Mouse (Mus musculus) forebrain, embryonic 16.5 days (tissue): ENCODE measurements around the gene Vstm2b. TPM values are rescaled to one million over a fixed set of nuclear protein-coding genes. Genes with fewer than 3 reads are reported as not detected.
A peak's percentile ranks its signal among the peaks of the same experiment; 100 is the strongest.

Experiments used
- ATAC-seq: fragments of 200-750 bp; cut with Nextera tagmentation; 2 replicates; pipeline ENCODE4 v1.8.0; 2017; ENCODE audit warnings: mild to moderate bottlenecking, moderate library complexity
- H3K27ac ChIP-seq: fragments of 300-500 bp; sonication (generic); 2 replicates; pipeline ENCODE4 v1.5.1; 2014; ENCODE audit warnings: low read length, control low read depth
- H3K27me3 ChIP-seq: fragments of 300-500 bp; sonication (generic); replicated peaks from 2 replicates; pipeline ENCODE4 v1.6.1; 2014; ENCODE audit warnings: low read length; ENCODE audit not compliant: control insufficient read depth, insufficient read depth
- H3K36me3 ChIP-seq: fragments of 300-500 bp; sonication (generic); 2 replicates; pipeline ENCODE4 v1.6.1; 2014; ENCODE audit not compliant: control insufficient read depth, insufficient read depth
- H3K4me1 ChIP-seq: fragments of 300-500 bp; sonication (generic); replicated peaks from 2 replicates; pipeline ENCODE4 v1.6.1; 2014; ENCODE audit warnings: low read length; ENCODE audit not compliant: control insufficient read depth, insufficient read depth
- H3K4me2 ChIP-seq: fragments of 300-500 bp; sonication (generic); 2 replicates; pipeline ENCODE4 v1.6.1; 2014; ENCODE audit warnings: mild to moderate bottlenecking, low read length, control low read depth
- H3K4me3 ChIP-seq: fragments of 300-500 bp; sonication (generic); replicated peaks from 2 replicates; pipeline ENCODE4 v1.5.1; 2014; ENCODE audit warnings: mild to moderate bottlenecking, low read length, control low read depth
- H3K9ac ChIP-seq: fragments of 300-500 bp; sonication (generic); replicated peaks from 2 replicates; pipeline ENCODE4 v1.6.1; 2014; ENCODE audit warnings: low read depth, low read length, control low read depth
- H3K9me3 ChIP-seq: fragments of 300-500 bp; sonication (generic); 2 replicates; pipeline ENCODE4 v1.6.1; 2016; ENCODE audit warnings: low read length; ENCODE audit not compliant: control insufficient read depth
- WGBS: fragments of 180-500 bp; shearing (Covaris S2); extraction: QIAGEN DNeasy Blood & Tissue Kit; methylation state at CpG from one replicate; pipeline ENCODE4 v1.1.7; 2014; 5-methylcytosine and 5-hydroxymethylcytosine counted together
- polyA plus RNA-seq: library from polyadenylated mRNA; unstranded; fragments of >200 nt; fragmentation: Nextera tagmentation; extraction: Ambion mirVana; gene quantifications from 2 replicates; pipeline ENCODE4 v1.2.1, GENCODE M21; 2015

The Vstm2b gene
- polyA plus RNA-seq, 1 experiment from 2014 or later = 18.8 TPM

GRCm38 (mm10) chr7:40901201-40901600 is 3.1 kb downstream of the Vstm2b start:
- Histone ChIP-seq H3K4me2 (peak overlapping the region; percentile 95), H3K9ac (peak overlapping the region; percentile 45; the same call in 1 of the 2 replicates), H3K36me3 (no peaks in the 10 kb centered on the region; the same call in 1 of the 2 replicates), H3K9me3 (no peaks in the 10 kb centered on the region), H3K27me3 (peaks cover 8% of the 10 kb centered on the region), H3K4me3 (peak overlapping the region; percentile 68), H3K4me1 (peaks cover 35% of the 10 kb centered on the region), H3K27ac (peak overlapping the region; percentile 3; the same call in 1 of the 2 replicates)
- WGBS = 1% methylated on average over 16 of the region's 16 CpGs
- peak; percentile 87 for ATAC-seq

- peaks cover 39% of the 10 kb centered on the region for H3K4me1 ChIP-seq
- no peaks in the 10 kb centered on the region; the same call in 1 of the 2 replicates for H3K36me3 ChIP-seq
- ATAC-seq = no peak
- WGBS = 15% methylated on average over 28 of the region's 28 CpGs
- peak overlapping the region; percentile 38 for H3K9ac ChIP-seq
- H3K27me3 ChIP-seq = peaks cover 7% of the 10 kb centered on the region
- peak overlapping the region; percentile 95 for H3K4me2 ChIP-seq
- H3K4me3 ChIP-seq = peak overlapping the region; percentile 29
- no peaks in the 10 kb centered on the region for H3K9me3 ChIP-seq
- H3K27ac ChIP-seq = no peak overlapping the region
These were observed 4.4 kb downstream of the Vstm2b start for GRCm38 (mm10) chr7:40902506-40902905.

DNA sequence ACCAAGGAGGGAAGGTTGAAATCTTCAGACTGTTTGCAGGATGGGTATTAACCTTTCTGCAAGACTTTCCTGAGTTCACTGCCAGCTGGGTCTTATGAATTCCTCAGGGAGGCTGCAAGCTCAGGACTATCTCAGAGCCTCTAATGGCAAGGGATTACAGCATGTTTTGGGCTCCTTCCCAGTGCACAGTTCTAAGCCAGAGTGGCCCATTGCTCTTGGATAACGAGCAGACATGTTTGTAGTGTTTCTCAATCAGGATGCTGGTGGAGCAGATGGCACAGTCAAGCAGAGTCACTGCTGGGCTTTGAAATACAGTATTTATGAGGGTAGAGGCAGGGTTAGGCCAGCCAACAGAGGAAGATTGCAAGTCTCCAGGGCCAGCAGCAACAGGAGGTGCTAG is 8.4 kb downstream of the Vstm2b start:
- Histone ChIP-seq H3K4me3 (no peak overlapping the region), H3K27me3 (no peaks in the 10 kb centered on the region), H3K9me3 (no peaks in the 10 kb centered on the region), H3K27ac (no peak overlapping the region), H3K9ac (no peak overlapping the region), H3K4me1 (peaks cover 17% of the 10 kb centered on the region), H3K4me2 (no peak overlapping the region), H3K36me3 (no peaks in the 10 kb centered on the region; the same call in 1 of the 2 replicates)
- peak; percentile 51 for ATAC-seq
- 26% methylated on average over 1 of the region's 1 CpGs for WGBS

- Histone ChIP-seq H3K36me3 (no peaks in the 10 kb centered on the region), H3K27ac (no peak overlapping the region), H3K4me2 (no peak overlapping the region), H3K9ac (no peak overlapping the region), H3K27me3 (no peaks in the 10 kb centered on the region), H3K4me1 (peaks cover 9% of the 10 kb centered on the region; the same call in 1 of the 2 replicates), H3K4me3 (no peak overlapping the region), H3K9me3 (no peaks in the 10 kb centered on the region)
- no peak for ATAC-seq
- 92% methylated on average over 3 of the region's 3 CpGs for WGBS
These were observed 18.6 kb downstream of the Vstm2b start for GRCm38 (mm10) chr7:40916761-40917160.

- no peaks in the 10 kb centered on the region for H3K9me3 ChIP-seq
- no peaks in the 10 kb centered on the region for H3K36me3 ChIP-seq
- H3K4me2 ChIP-seq = no peak overlapping the region
- no peak overlapping the region for H3K27ac ChIP-seq
- no peak overlapping the region for H3K9ac ChIP-seq
- H3K4me3 ChIP-seq = no peak overlapping the region
- no peaks in the 10 kb centered on the region for H3K27me3 ChIP-seq
- ATAC-seq = peak; percentile 68
- WGBS = 76% methylated on average over 2 of the region's 2 CpGs
- H3K4me1 ChIP-seq = peaks cover 9% of the 10 kb centered on the region; the same call in 1 of the 2 replicates
These were observed 22.0 kb downstream of the Vstm2b start for GRCm38 (mm10) chr7:40920118-40920517.

DNA sequence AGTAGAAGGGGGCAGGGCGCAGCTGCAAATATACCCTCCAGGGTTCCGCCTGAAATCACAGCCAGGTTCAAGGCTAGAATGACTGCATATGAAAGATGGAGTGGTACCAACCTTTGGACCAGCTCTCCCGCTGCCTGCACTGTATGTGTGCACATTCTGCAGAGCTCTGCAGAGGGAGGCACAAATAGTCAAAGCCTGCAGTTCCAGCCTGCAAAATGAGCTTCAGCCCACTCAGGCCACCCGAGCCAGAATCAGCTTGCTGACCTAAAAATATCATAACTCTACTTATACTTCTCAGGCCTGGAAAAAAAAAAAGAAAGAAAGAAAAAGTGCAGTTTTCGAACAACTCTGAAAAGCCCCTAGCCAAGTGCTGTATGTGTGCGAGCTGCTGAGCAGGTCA is 23.2 kb downstream of the Vstm2b start:
- no peaks in the 10 kb centered on the region for H3K36me3 ChIP-seq
- no peak overlapping the region for H3K9ac ChIP-seq
- WGBS = 77% methylated on average over 6 of the region's 6 CpGs
- ATAC-seq = no peak
- no peaks in the 10 kb centered on the region for H3K27me3 ChIP-seq
- no peaks in the 10 kb centered on the region for H3K9me3 ChIP-seq
- H3K27ac ChIP-seq = no peak overlapping the region
- no peak overlapping the region for H3K4me3 ChIP-seq
- no peak overlapping the region for H3K4me2 ChIP-seq
- H3K4me1 ChIP-seq = peaks cover 9% of the 10 kb centered on the region; the same call in 1 of the 2 replicates

DNA sequence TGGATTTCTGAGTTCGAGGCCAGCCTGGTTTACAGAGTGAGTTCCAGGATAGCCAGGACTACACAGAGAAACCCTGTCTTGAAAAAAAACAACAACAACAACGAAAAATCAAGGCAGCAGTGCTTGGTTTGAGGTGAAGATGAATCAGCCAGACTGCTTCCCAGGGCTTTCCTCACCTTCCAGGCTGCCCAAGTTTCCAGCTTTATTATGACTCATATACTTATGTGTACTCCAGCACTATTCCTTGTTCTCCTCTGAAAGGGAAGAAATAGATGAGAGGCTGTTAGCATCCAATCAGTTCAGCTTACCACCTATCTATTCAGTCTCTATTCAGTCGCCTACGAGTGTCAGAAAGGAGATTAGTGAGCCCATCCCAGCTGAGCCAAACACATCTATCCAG is 24.7 kb downstream of the Vstm2b start:
- H3K36me3 ChIP-seq = no peaks in the 10 kb centered on the region
- H3K27ac ChIP-seq = no peak overlapping the region
- no peak for ATAC-seq
- H3K9me3 ChIP-seq = no peaks in the 10 kb centered on the region
- H3K4me3 ChIP-seq = no peak overlapping the region
- WGBS = 79% methylated on average over 4 of the region's 4 CpGs
- H3K9ac ChIP-seq = no peak overlapping the region
- H3K27me3 ChIP-seq = no peaks in the 10 kb centered on the region
- H3K4me1 ChIP-seq = peaks cover 9% of the 10 kb centered on the region; the same call in 1 of the 2 replicates
- H3K4me2 ChIP-seq = no peak overlapping the region

GRCm38 (mm10) chr7:40928391-40928790 is 30.3 kb downstream of the Vstm2b start:
- Histone ChIP-seq H3K4me3 (no peak overlapping the region), H3K9me3 (no peaks in the 10 kb centered on the region), H3K4me1 (no peaks in the 10 kb centered on the region), H3K9ac (no peak overlapping the region), H3K27ac (no peak overlapping the region), H3K36me3 (no peaks in the 10 kb centered on the region), H3K27me3 (no peaks in the 10 kb centered on the region), H3K4me2 (no peak overlapping the region)
- ATAC-seq = no peak
- 81% methylated on average over 2 of the region's 2 CpGs for WGBS

DNA sequence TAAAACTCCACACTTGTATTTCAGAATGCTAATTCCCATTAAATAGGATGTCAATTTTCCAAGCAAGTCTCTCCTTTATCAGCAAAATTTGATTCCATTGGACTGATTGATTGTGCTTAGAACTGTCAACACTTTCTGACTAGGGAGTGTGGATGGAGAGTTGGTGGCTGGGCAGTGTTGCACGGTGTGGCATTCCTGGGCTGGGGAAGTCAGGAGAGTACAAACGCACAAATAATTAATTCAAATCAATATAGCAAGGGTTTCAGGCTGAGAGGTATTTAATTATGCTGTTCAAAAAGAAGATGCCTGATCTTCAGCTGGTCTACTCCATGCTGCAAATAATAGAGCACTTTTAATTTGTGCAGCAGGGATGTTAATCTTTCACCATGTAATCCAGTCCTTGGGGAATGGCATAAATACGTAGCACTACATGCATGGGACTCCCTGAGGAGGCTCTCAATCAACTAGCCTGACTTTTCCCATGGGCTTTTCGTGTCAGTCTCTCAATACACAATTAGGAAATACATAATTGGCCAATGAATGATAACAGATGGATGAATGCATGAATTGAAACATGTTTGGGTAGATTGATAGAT is 38.6 kb downstream of the Vstm2b start:
- H3K27me3 ChIP-seq = no peaks in the 10 kb centered on the region
- WGBS = 59% methylated on average over 4 of the region's 4 CpGs
- H3K4me1 ChIP-seq = no peaks in the 10 kb centered on the region
- no peak overlapping the region for H3K9ac ChIP-seq
- no peaks in the 10 kb centered on the region for H3K36me3 ChIP-seq
- H3K4me2 ChIP-seq = no peak overlapping the region
- ATAC-seq = 0 out of 2 replicates have a peak, but pooled peaks have one; percentile 10
- no peaks in the 10 kb centered on the region for H3K9me3 ChIP-seq
- H3K4me3 ChIP-seq = no peak overlapping the region
- no peak overlapping the region for H3K27ac ChIP-seq
